Mouse (Mus musculus): Measurements from ENCODE around the gene Cfap97d2.
"Not testable (repeated sequence)": the region's sequence is repeated elsewhere in the genome, so short reads cannot be mapped to it uniquely, and the experiment has no call there.

Gene Cfap97d2

DNA sequence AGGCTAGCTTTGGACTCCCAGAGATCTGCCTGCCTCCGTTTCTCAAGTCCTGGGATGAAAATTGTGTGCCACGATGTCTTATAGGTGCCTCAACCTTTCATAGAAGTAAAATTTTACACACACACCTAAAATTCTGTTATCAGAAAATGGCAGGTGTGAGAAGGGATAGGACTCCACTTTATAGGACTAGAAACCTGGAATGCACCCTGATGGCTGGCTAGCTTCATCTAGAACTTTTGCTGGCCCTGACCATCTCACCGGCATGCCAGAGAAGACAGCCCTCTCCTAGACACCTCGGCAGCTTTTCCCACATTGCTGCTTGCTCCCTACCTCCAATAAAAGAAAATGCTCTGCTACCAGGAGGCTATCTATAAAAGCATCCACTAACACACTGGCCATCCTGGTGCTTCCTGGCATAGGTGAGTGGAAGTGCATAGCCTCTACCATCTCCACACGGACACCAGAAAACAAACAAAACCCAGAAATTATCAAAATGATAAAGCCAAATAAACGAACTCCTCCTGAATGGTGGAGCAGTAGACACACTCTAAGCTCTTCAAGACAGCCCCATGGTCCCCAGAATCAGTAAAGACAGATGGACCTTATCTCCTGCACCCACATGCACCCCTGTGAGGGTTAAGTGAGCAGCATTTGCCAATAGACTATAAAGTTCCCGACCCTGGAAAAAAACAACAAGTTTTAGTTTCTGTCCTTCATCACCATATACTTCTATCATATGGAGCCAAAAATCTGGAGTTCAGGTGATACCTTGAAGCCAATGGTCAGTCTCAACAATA is 35.3 kb downstream of the Cfap97d2 start:
- DNase-seq (ENCODE audit: low spot score), result no peak

DNA sequence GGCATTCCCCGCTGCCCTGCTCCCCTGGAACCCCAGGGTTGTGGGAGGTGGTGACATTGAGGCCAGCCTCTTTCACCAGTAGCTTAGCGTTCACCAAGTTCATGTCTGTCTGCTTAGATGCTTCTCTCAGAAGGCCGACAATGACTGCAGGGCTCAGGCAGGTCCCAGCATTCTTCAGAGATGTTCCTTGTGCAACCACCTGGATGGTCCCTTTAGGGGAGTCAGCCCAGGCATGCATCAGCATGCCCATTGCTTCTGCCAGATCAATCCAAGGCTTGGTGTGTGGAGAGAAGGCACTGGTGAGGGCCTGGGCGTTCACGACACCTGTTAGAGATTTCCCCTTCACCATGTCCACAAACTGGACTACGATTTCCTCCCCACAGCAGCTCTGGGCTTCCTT is 40.5 kb downstream of the Cfap97d2 start:
- not testable (repeated sequence) for DNase-seq (ENCODE audit: low spot score)

DNA sequence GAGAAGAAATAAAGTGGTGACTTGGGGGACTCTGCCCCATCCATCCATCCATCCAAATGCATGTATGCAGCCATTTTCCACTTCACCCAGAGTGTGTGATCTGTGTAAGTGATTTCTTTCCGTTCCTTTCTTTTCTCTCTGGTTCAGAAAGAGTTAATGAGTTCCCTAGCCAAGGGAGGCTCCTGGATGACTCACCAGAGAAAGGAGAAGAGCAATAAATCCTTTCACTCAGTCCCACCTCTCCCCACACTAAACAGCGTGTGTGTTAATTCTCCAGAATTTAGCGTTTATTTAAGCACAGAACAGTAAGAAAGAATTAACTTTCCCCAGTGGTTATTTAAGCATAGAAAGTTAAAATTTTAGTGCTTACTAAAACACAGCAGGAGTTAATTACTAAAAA is 41.9 kb downstream of the Cfap97d2 start:
- DNase-seq (ENCODE audit: low spot score), result peak; percentile 30

DNA sequence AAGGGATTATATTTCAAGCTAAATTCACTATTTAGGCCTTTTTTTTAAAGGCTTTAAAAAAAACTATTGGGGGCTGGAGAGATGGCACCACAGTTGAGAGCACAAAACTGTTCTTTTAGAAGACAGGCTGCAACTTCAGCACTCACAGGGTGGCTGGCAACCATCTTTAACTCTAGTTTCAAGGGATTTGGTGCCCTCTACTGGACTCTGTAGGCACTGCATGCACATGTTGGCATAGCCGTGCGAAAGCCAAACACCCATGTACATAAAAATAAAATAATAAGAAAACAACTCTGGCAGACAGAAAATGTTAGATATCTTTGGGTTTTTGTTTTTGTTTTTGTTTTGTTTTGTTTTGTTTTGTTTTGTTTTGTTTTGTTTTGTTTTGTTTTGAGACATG is 48.0 kb downstream of the Cfap97d2 start:
- DNase-seq (ENCODE audit: low spot score), result peak; percentile 89

DNA sequence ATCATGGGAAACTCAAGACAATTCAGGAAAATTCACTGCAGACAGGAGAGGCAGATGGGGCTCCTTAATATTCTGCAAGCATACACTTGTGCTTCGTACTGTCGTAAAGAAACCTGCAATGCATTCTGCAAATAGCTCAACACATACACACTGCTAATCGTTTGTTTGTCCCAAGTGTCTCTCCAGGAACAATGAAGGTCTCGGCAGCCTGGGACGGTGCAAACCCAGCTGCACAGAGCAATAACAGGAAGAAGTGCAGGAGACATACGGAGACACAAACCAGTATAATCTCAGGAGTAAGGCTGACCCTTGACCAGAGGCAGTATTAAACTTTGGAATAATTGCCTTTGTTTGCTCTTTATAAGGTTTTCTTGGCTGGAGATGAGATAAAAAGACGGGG is 50.8 kb downstream of the Cfap97d2 start:
- no peak for DNase-seq (ENCODE audit: low spot score)

DNA sequence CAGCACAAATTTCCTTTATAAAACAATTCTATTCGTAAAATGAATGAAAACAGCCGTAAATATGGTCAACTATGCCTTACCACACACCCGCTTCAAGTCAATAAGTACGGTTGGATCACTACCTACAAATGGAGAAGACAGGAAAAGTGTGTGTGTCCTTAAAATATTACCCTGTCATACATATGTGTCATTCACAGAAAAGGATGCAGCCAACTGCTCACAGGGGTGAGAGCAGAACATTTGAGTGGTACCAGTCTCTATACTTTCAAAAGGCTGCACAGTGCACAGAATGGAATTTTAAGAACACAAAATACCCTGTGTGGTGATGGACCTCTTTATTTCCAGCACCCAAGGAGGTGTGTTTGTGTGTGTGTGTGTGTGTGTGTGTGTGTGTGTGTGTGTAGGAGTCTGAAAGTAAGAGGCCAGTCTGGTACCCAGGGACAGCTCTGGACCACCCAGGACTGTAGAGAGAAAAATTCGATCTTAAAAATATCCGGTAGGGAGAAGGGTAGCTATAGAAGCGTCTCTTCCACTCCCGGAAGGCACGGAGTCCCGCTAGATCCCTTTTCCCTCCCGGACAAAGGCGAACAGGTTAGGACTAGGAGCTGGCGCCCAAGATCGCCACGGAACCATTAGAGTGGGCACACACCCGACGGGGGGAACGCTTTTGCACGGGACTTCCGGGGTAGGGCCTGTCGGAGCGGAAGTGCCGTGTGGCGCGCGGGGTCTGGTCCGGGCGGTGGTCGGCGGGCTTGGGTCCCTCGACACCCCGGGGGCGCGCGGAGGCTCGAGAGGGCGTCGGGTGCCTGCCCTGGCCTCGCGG is 51.5 kb downstream of the Cfap97d2 start, which contains the start of gene Cdc16:
TSS of gene Cdc16 (plus strand) at position 695 of the 823 bp plus-strand sequence.
- peak; percentile 95 for DNase-seq (ENCODE audit: low spot score)

DNA sequence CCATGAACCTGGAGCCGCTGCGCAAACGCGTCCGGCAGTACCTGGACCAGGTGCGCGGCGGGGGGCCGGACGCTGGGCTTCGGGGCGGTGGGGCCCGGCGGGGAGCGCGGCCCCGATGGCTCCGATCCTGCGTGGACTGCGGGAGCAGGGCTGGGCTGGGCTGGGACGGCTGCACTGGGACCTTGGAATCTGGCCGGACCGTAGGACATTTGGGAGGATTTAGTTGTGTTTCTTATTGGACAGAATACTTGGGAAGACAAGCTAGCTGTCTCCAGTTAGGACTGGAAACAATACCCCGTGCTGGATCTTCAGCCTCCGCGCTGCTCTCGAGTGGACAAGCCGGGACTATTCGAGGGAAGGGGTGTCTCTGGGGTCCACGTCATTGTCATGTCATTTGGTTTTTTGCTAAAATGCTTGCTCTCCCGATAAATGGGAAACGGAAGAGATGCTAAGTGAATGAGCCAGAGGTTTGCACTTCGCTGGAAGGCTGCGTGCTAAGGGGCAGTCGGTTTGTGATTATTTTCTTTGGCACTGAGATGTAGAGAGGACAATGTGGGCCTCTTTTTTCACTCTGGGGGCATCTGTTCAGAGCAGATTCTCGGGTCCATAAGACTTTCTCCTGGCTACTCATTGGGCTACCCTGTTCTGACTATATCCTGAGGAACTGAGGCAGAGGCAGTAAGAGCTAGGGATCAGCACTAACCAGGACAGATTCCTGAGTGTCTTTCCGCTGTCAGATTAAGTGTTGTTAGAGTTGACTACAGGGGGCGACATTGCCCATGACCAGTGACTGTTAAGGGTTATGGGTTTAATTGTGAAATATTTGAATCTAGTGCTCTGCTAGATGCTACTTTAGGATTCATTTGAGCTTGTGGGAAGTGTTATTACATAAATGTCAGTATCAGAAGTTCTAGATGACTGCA is 52.4 kb downstream of the Cfap97d2 start:
- peak; percentile 79 for DNase-seq (ENCODE audit: low spot score)

DNA sequence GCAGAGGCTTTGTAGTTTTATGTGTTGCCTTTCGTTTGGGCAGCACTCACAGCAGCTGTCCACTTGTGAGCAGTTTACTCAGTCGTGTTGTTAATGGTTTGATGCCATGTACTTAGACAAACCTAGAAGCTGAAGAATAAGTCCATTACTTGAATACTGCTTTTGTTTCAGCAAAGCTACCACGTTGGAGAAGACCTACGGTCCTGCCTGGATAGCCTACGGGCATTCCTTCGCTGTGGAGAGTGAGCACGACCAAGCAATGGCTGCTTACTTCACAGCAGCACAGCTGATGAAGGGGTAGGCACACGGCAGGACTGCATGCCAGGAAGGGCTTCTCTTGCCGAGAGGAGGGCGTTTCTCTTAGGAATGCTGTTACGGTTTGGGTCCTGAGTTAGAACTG is 63.5 kb downstream of the Cfap97d2 start:
- no peak for DNase-seq (ENCODE audit: low spot score)

DNA sequence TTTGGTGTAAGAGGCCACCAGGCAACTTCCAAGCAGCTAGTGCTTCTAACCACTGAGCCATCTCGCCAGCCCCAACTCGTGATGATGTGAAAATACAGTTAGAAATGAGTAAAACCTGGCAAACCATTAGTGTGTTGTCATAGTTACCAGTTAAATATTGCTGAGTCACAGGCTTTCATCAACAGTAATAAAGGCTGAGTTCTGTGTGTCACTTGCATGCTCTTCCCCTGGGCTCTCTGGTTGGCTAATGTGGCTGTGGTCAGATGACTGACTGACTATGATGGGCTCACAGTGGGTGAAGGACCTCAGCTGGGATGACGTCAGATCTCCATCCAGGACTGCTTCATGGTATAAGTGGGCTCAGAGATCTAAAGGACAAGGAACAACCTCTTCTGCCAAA is 74.8 kb downstream of the Cfap97d2 start:
- no peak for DNase-seq (ENCODE audit: low spot score)

DNA sequence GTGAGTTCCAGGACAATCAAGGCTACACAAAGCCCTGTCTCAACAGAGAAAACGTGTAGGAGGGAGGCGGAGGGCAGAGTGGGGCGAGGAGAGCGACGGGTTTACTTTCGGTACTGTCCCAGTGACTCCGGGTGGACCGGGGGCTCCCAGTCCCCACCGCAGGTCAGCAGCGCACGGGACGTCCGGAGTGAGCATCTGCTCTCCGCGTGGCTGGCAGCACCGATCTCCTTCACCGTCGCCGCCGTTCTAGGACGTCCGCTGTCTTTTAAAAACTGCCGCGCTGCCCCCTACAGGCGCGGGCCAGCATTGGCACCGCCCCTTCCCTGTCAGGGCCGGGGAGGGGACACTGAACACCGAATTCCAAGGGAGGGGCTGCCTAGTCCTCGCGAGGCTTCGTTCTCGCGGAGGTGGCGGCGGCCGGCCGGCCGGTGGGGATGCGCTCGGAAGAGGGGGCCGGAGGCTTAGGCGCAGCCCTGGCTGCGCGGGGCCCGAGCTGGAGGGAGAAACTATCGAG is 79.6 kb downstream of the Cfap97d2 start, which contains the start of gene Upf3a:
TSS of gene Upf3a (plus strand) at position 366 of the 514 bp plus-strand sequence.
- peak; percentile 96 for DNase-seq (ENCODE audit: low spot score)

DNA sequence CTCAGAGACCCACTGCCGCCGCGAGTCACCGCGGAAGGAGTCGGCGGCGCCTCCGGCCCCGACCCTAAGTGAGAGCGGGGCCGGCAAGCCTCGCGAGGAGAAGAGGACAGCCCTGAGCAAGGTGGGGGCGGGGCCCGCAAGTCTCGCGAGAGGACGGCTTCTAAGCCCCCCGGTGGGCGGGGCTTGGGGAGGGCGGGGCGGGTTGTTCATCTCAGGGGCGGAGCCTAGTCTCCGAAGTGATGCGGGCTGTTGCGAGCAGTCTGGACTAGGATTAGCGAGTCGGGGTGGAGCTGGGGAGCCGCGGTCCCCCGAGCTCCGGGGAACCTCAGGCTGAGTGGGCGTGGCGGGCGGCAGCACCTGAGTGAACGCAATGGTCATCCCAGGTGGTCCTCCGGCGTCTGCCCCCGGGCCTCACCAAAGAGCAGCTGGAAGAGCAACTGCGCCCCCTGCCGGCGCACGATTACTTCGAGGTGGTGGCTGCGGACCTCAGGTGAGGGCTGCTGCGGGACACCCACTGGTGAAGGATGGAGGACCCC is 80.1 kb downstream of the Cfap97d2 start:
- DNase-seq (ENCODE audit: low spot score), result peak; percentile 98

DNA sequence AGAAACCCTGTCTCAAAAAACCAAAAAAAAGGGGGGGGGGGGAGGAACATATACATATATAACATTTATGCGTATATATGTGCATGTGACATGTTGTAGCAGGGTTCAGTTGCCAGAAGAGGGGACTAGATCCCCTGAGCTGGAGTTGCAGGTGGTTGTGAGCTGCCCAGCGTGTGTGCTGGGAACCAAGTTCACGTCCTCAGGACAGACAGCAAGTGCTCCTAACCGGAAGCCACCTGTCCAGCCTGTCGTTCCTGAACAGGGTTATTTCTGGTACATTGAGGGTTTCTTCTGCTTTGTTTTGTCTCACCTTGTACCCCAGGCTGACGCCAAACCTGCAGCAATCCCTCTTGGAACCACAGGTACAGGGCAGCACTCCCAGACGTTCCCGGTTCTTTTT is 83.9 kb downstream of the Cfap97d2 start:
- DNase-seq (ENCODE audit: low spot score), result no peak

Measured in embryo, embryonic 10.5 days (tissue).